In genomic region chr2:18249224-18249623, GRCm38 (mm10) we compare ENCODE assay signal across 24 mouse cellular contexts.
"Had no signal": no experiment of that assay in that cellular context is flagged by ENCODE, and none has a peak within 500 bp of the region (broad histone marks: within the 10 kb centered on the region; RNA-seq: fewer than 3 reads in every experiment).

No protein-coding gene starts in this region.

- H3K9ac ChIP-seq: kidney, embryonic 15.5 days; limb, embryonic 12.5 days; limb, embryonic 15.5 days; liver, embryonic 14.5 days; liver, postnatal 0 days; lung, embryonic 15.5 days; neural tube, embryonic 12.5 days; neural tube, embryonic 15.5 days had no signal

- H3K4me1 ChIP-seq: kidney, embryonic 15.5 days; limb, embryonic 12.5 days; limb, embryonic 15.5 days; lung, embryonic 15.5 days; midbrain, embryonic 10.5 days; neural tube, embryonic 12.5 days; neural tube, embryonic 15.5 days had no signal

- H3K4me2 ChIP-seq: kidney, embryonic 15.5 days; limb, embryonic 12.5 days; limb, embryonic 15.5 days; liver, embryonic 11.5 days; lung, embryonic 15.5 days; neural tube, embryonic 12.5 days; neural tube, embryonic 15.5 days had no signal

- DNase-seq: kidney, adult 8-10 months; kidney, postnatal 10 days; kidney, postnatal 36 days; left cerebral cortex, postnatal 4 days; liver, postnatal 0 days; lung, postnatal 14 days; lung, postnatal 4 days; midbrain, embryonic 14.5 days; right cerebral cortex, adult 18-20 months; right cerebral cortex, postnatal 14 days; right cerebral cortex, postnatal 4 days; thymus, adult 2 months; thymus, postnatal 14 days; thymus, postnatal 4 days had no signal

- H3K4me3 ChIP-seq: kidney, embryonic 15.5 days; limb, embryonic 12.5 days; limb, embryonic 15.5 days; lung, embryonic 15.5 days; midbrain, embryonic 10.5 days; neural tube, embryonic 12.5 days; neural tube, embryonic 15.5 days had no signal

- H3K27ac ChIP-seq: kidney, embryonic 15.5 days; limb, embryonic 12.5 days; limb, embryonic 15.5 days; liver, embryonic 14.5 days; lung, embryonic 15.5 days; midbrain, embryonic 10.5 days; neural tube, embryonic 12.5 days; neural tube, embryonic 15.5 days; stomach, postnatal 0 days had no signal

- ATAC-seq: liver, postnatal 0 days had no signal

- H3K9me3 ChIP-seq: limb, embryonic 15.5 days; lung, embryonic 15.5 days; neural tube, embryonic 15.5 days had no signal

- H3K27me3 ChIP-seq: kidney, embryonic 15.5 days; limb, embryonic 12.5 days; limb, embryonic 15.5 days; lung, embryonic 15.5 days; neural tube, embryonic 12.5 days; neural tube, embryonic 15.5 days had no signal
